Mouse (Mus musculus) embryonic fibroblast, embryonic 13.5 days (primary cell): ENCODE measurements around the gene Kcnip3.

ENCODE experiments used
- CTCF ChIP-seq: IDR thresholded peaks from 2 replicates; pipeline ENCODE4 v1.5.1; 2011; ENCODE audit warnings: mild to moderate bottlenecking, control low read depth, low read length, moderate library complexity, borderline replicate concordance; ENCODE audit not compliant: insufficient read depth
- POLR2A ChIP-seq: IDR thresholded peaks from 2 replicates; pipeline ENCODE4 v1.6.1; 2011; ENCODE audit warnings: low read depth, mild to moderate bottlenecking, control low read depth, low read length, moderate library complexity

GRCm38 (mm10) chr2:127520123-127520522 lies 1.8 kb downstream of the Kcnip3 start:
- TF ChIP-seq CTCF, result no peak
- no peak for TF ChIP-seq POLR2A
